Mouse (Mus musculus) stomach, embryonic 16.5 days (tissue): ENCODE results near the gene Gm6377. TPM values are rescaled to one million over a fixed set of nuclear protein-coding genes. Genes with fewer than 3 reads are reported as not detected.

Experiments
- ATAC-seq: fragments of 200-750 bp; cut with Nextera tagmentation; 2 replicates; pipeline ENCODE4 v1.8.0; 2017; ENCODE audit warnings: moderate number of reproducible peaks, moderate TSS enrichment; ENCODE audit not compliant: insufficient read depth, low FRiP score
- H3K27ac ChIP-seq: fragments of 300-500 bp; sonication (generic); 2 replicates; pipeline ENCODE4 v1.5.1; 2014; ENCODE audit warnings: low read length
- H3K27me3 ChIP-seq: fragments of 300-500 bp; sonication (generic); 2 replicates; pipeline ENCODE4 v1.6.1; 2014; ENCODE audit warnings: low read length, control low read depth, mixed read lengths; ENCODE audit not compliant: control insufficient read depth, insufficient read depth
- H3K36me3 ChIP-seq: fragments of 300-500 bp; sonication (generic); 2 replicates; pipeline ENCODE4 v1.6.1; 2014; ENCODE audit warnings: low read length; ENCODE audit not compliant: control insufficient read depth, insufficient read depth
- H3K4me1 ChIP-seq: fragments of 300-500 bp; sonication (generic); 2 replicates; pipeline ENCODE4 v1.6.1; 2014; ENCODE audit warnings: low read length, control low read depth, mixed read lengths; ENCODE audit not compliant: control insufficient read depth, insufficient read depth
- H3K4me2 ChIP-seq: fragments of 300-500 bp; sonication (generic); 2 replicates; pipeline ENCODE4 v1.6.1; 2014; ENCODE audit warnings: low read depth, low read length, mixed read lengths
- H3K4me3 ChIP-seq: fragments of 300-500 bp; sonication (generic); replicated peaks from 2 replicates; pipeline ENCODE4 v1.5.1; 2014; ENCODE audit warnings: mild to moderate bottlenecking, low read length
- H3K9ac ChIP-seq: fragments of 300-500 bp; sonication (generic); 2 replicates; pipeline ENCODE4 v1.6.1; 2014; ENCODE audit warnings: low read length
- H3K9me3 ChIP-seq: fragments of 300-500 bp; sonication (generic); replicated peaks from 2 replicates; pipeline ENCODE4 v1.6.1; 2016; ENCODE audit warnings: low read length, control low read depth; ENCODE audit not compliant: control insufficient read depth
- WGBS: fragments of 180-500 bp; shearing (Covaris S2); extraction: QIAGEN DNeasy Blood & Tissue Kit; methylation state at CpG from one replicate; pipeline ENCODE4 v1.1.7; 2014; 5-methylcytosine and 5-hydroxymethylcytosine counted together
- polyA plus RNA-seq: library from polyadenylated mRNA; unstranded; fragments of >200 nt; fragmentation: Nextera tagmentation; extraction: Ambion mirVana; gene quantifications from 2 replicates; pipeline ENCODE4 v1.2.1, GENCODE M21; 2015

Gm6377 gene
- polyA plus RNA-seq, 1 experiment from 2014 or later: 0.27 TPM

- WGBS: 66% methylated on average over 4 of the region's 4 CpGs
- Histone ChIP-seq H3K4me1 (no peaks in the 10 kb centered on the region), H3K9me3 (no peaks in the 10 kb centered on the region), H3K4me2 (no peak overlapping the region), H3K27ac (no peak overlapping the region; the same call in 1 of the 2 replicates), H3K9ac (no peak overlapping the region), H3K27me3 (no peaks in the 10 kb centered on the region), H3K36me3 (no peaks in the 10 kb centered on the region), H3K4me3 (no peak overlapping the region)
- no peak for ATAC-seq
These were observed 5.6 kb upstream of the Gm6377 start for GRCm38 (mm10) chrX:109190969-109191368.

DNA sequence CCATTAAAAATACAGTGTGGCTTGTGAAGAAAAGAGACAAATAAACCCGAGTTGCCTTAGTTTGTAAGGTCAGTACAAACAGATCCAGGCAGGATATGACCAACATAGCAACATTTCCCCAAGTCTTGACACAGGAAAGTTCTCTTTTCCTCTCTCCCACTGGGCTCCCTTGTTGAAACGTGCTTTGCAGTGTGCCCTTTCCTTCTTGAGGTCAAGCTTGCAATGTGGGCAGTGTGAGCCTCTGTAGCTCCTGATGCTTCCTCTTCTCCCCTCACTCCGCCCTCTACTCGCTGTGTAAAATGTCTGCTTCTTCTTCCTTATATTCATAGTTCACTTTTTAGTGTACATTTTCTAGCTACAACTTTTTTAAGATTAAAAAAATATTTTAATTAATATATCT lies 5.1 kb upstream of the Gm6377 start:
- Histone ChIP-seq H3K4me1 (no peaks in the 10 kb centered on the region), H3K4me3 (no peak overlapping the region), H3K27ac (no peak overlapping the region; the same call in 1 of the 2 replicates), H3K4me2 (no peak overlapping the region), H3K9ac (no peak overlapping the region), H3K36me3 (no peaks in the 10 kb centered on the region), H3K9me3 (no peaks in the 10 kb centered on the region), H3K27me3 (no peaks in the 10 kb centered on the region)
- no peak for ATAC-seq
- 65% methylated on average over 4 of the region's 4 CpGs for WGBS

DNA sequence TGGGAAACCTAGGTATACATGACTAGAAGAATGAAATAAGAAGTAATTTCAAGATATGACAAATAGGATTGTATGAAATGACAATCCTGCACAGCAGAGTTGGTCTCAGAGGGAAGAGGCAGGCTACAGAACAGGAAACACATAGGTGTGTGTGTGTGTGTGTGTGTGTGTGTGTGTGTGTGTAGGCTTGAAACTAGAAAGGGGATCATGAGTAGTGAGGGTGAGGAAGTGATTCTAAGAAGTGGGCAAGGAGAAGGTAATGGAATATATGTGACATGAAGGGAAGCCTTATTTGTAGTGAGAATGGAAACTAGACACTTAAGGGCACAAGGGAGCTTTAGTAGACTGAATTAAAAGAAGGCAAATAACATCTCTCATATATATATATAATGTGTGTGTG lies 11.3 kb downstream of the Gm6377 start:
- no peak overlapping the region for H3K4me2 ChIP-seq
- H3K4me3 ChIP-seq: no peak overlapping the region
- no peak for ATAC-seq
- no peak overlapping the region for H3K9ac ChIP-seq
- no peaks in the 10 kb centered on the region for H3K9me3 ChIP-seq
- no peaks in the 10 kb centered on the region for H3K27me3 ChIP-seq
- no peaks in the 10 kb centered on the region for H3K36me3 ChIP-seq
- H3K4me1 ChIP-seq: no peaks in the 10 kb centered on the region
- no peak overlapping the region for H3K27ac ChIP-seq

DNA sequence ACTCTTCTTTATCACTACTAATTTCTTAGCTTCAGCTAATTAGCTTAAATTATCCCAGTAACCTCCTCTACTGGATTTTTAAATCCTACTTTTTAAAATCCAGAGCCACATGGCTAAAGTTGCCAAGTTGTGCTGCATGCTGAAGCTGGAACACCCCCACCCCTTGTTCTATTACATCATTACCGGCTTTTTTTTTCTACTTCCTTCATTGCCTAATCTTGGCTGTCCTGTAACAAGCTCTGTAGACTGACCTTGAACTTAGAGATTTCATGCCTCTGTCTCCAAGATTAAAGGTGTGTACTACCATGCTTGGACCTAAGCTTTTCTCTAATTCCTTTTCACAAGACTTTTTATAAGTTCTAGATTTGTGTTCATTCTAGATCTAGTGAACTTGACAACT lies 32.2 kb downstream of the Gm6377 start:
- Histone ChIP-seq H3K4me3 (no peak overlapping the region), H3K27ac (no peak overlapping the region), H3K4me1 (no peaks in the 10 kb centered on the region), H3K36me3 (no peaks in the 10 kb centered on the region), H3K4me2 (no peak overlapping the region), H3K9ac (no peak overlapping the region), H3K27me3 (no peaks in the 10 kb centered on the region), H3K9me3 (no peaks in the 10 kb centered on the region)
- WGBS: 88% methylated on average over 1 of the region's 1 CpGs
- no peak for ATAC-seq

DNA sequence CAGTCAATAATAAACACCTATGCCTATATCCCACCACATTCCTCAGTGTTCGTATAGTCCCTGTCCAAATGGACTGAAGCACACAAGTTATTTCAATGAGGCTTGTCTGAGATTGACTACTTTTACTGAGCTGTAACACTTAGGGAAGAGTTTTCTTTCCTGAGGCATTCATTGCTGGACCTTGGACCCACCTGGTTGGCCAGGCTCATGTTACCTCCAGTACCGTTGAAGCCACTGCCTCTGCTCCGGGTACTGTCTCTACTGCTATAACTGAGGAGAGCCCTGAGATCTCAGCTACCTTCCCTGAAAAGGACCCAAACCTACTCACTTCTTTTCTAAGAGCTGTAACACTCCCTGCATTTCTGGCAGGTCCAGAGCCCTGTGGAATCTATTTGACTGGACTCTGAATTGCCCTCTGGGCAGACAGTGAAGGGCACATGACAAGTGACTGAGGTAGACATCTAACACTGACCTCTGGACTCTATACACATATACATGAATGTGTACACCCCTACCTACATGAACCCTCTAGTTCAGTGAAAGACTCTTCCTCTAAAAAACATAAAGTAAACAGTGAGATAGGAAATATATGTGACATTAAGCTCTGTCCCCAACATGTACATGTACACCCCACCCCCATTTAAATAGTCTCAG lies 39.0 kb downstream of the Gm6377 start:
- Histone ChIP-seq H3K4me2 (no peak overlapping the region), H3K4me3 (no peak overlapping the region), H3K27me3 (no peaks in the 10 kb centered on the region), H3K4me1 (no peaks in the 10 kb centered on the region), H3K9me3 (no peaks in the 10 kb centered on the region), H3K36me3 (no peaks in the 10 kb centered on the region), H3K27ac (no peak overlapping the region), H3K9ac (no peak overlapping the region)
- WGBS: 91% methylated on average over 3 of the region's 3 CpGs
- ATAC-seq: no peak

- no peak for ATAC-seq
- H3K4me3 ChIP-seq: no peak overlapping the region
- H3K4me2 ChIP-seq: no peak overlapping the region
- no peaks in the 10 kb centered on the region for H3K4me1 ChIP-seq
- no peaks in the 10 kb centered on the region for H3K36me3 ChIP-seq
- no peaks in the 10 kb centered on the region for H3K9me3 ChIP-seq
- no peak overlapping the region for H3K9ac ChIP-seq
- H3K27ac ChIP-seq: no peak overlapping the region
- no peaks in the 10 kb centered on the region for H3K27me3 ChIP-seq
These were observed 41.6 kb downstream of the Gm6377 start for GRCm38 (mm10) chrX:109238163-109238562.

Other genes with a start within 250 kb of the Gm6377 start
- gene Hmgn5, start 183.4 kb upstream of the Gm6377 start, polyA plus RNA-seq: 18.9 and 25.0 TPM in 2 replicates
- gene Sh3bgrl, start 101.4 kb upstream of the Gm6377 start, polyA plus RNA-seq: 124 and 141 TPM in 2 replicates